Mouse (Mus musculus): ENCODE measurements at regions not wholly inside any gene's neighbourhood (a gene's known extent, or its start where the extent isn't known, plus 50 kb on each side); places are given as distances from the start of the nearest gene placed in this dataset.
"Not testable (repeated sequence)": the region's sequence is repeated elsewhere in the genome, so short reads cannot be mapped to it uniquely, and the experiment has no call there.

DNA sequence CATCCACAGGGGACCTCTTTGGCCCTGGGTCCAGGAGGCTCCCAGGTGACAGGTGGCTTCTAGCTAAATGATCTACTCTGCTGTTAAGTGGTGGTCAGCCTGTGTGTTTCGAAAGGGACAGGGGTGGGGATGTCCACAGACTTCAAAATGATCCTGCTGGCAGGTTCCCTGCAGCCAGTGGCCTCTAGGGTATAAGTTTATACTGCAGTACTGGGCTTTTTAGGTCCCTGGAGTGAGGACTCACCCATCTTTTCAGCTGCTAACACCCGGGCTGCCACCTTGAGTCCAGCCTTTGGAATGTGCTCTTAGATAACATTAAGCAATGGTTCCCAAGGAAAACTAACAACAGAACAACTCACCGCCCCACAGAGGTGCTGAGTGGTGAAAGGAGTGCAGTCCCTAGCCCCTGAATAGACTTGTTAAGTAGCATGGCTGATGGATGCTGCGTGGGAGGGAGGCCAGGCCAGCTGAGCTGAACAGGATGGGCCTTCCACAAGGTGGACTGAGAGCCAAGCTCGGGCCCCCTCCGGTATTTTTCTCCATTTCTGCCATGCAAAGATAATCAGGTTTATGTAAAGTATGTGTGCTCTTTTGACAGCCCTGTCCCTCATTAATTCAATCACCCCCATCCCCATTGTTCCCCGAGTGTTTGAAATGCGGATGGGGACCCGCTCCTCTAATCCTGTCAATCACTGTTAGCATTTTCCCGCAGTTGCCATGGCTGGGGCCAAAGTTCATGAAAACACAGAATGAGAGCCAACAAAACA, 226.0 kb upstream of the Irx4 start:
- Histone ChIP-seq H3K4me2 (replicated peaks) (no peak overlapping the region), H3K27ac (no peak overlapping the region), H3K4me3 (replicated peaks) (no peak overlapping the region), H3K9me3 (no peaks in the 10 kb centered on the region), H3K4me1 (replicated peaks) (no peaks in the 10 kb centered on the region), H3K36me3 (no peaks in the 10 kb centered on the region), H3K27me3 (replicated peaks) (no peaks in the 10 kb centered on the region), H3K9ac (no peak overlapping the region)
- ATAC-seq: no peak
- WGBS: 41% methylated on average over 10 of the region's 10 CpGs

DNA sequence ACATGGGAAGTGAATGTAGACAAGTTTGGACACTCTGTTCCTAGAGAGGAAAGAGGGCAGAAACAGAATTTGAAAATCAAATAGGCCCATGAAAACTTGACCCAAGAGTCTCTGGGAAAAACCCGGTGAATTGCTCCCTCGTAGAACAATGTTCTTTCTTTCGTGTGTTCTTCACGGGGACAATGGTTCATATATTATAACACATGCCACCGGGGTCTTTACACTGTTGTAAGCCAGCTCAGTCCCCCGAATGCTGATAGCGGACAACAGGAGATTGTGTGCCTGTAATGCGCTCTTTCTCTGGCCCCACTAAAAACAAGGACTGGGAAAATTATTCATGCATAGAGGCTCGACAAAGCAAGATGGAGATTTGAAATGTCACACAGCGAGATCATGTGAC, 225.4 kb upstream of the Irx4 start:
- ATAC-seq: no peak
- WGBS: 81% methylated on average over 10 of the region's 10 CpGs
- no peak overlapping the region for H3K4me2 ChIP-seq (replicated peaks)

DNA sequence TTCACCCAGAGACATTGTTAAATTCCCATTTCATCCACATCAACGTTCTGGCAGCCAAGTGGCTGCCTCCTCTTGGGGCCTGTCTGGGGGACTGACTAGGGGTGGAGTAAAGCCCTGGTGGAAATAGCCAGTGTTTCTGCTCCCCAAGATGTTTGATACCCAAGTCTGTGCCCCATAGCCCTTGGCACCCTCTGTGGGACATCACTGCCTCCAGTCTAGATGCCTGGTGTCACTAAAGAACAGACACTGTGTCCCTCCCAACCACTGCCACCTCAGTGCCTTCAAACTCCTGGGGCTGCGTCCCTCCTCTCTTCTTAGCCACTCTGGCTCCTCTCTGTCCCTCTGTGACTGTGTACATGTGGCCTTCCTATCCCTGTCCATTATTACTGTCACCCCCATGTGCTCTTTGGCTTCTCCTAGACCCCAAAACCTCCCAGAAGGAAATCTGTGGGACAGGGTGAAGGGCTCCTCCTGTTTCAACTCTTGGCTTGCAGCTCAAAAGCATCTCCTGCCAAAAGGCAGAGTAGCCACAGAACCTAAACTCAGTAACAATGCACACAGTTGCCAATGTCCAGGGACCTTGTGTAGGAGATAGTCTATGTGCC, 224.8 kb upstream of the Irx4 start:
- no peaks in the 10 kb centered on the region for H3K36me3 ChIP-seq
- H3K27ac ChIP-seq: no peak overlapping the region
- no peak overlapping the region for H3K9ac ChIP-seq
- H3K4me2 ChIP-seq (replicated peaks): no peak overlapping the region
- no peak overlapping the region for H3K4me3 ChIP-seq (replicated peaks)
- H3K9me3 ChIP-seq: no peaks in the 10 kb centered on the region
- ATAC-seq: no peak
- no peaks in the 10 kb centered on the region for H3K27me3 ChIP-seq (replicated peaks)
- H3K4me1 ChIP-seq (replicated peaks): no peaks in the 10 kb centered on the region
- WGBS: 61% methylated on average over 2 of the region's 2 CpGs

More for the DNA sequence above, 225.4 kb upstream of the Irx4 start:
- Histone ChIP-seq H3K4me3 (replicated peaks) (no peak overlapping the region), H3K9me3 (no peaks in the 10 kb centered on the region), H3K27ac (no peak overlapping the region), H3K9ac (no peak overlapping the region), H3K27me3 (replicated peaks) (no peaks in the 10 kb centered on the region), H3K36me3 (no peaks in the 10 kb centered on the region), H3K4me1 (replicated peaks) (no peaks in the 10 kb centered on the region)

DNA sequence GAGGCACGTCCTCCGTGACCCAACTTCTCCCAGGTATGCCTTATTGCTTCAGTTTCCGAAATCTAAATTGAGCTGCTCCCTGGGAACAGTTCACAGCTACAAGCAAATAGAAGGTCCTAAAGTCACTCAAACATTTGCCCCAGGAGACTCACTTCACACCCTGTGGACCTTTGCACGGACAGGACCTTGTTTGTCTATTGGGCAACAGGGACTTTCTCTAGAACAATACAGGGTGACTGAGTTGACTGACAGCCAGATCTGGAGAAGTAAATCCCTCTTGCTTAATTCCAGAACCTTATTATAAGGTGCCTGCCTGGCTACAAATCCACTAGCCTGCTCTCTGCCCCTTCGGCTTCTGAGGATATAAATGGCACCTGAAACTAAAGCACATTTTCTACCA, 220.5 kb upstream of the Irx4 start:
- Histone ChIP-seq H3K9ac (no peak overlapping the region), H3K27me3 (replicated peaks) (no peaks in the 10 kb centered on the region), H3K4me1 (replicated peaks) (no peaks in the 10 kb centered on the region), H3K27ac (no peak overlapping the region), H3K9me3 (no peaks in the 10 kb centered on the region), H3K36me3 (no peaks in the 10 kb centered on the region), H3K4me3 (replicated peaks) (no peak overlapping the region), H3K4me2 (replicated peaks) (no peak overlapping the region)
- WGBS: 88% methylated on average over 5 of the region's 5 CpGs
- no peak for ATAC-seq

DNA sequence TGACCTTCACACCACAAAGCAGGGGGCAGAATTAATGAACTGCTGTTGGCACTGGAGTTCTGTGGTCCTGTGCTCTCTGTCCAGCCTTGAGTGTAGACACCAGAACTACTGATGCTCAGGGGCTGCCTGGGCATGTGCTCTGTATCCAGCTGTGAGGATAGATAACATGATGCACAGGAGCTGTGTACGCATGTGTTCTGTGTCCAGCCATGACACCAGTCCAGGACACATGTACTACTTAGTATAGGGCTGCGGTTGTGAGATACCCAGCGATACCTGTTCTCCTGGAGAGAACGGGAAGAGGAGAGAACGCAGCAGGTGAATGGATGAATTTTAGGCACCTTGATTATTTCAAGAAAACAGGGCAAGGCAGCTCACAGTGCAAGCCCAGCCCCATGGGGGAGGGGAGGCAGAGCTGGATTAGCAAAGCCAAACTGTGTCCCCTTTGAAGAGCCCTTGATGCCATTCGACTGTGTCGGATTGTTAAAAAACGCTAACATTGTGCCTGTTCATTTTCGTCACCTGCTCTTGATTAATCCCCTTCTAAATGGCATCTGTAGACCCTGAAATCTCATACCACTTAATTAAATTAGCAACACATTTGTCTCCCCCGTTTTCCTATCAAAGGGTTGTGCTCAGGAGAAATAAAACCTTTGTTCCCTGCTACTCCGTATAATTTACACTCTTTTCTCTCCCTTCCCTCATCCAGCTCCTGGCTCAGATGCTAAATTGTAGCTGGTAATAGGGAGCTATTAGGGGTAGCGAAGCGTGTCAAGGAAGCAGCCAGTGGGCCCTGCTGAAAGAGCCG, 218.8 kb upstream of the Irx4 start:
- 49% methylated on average over 14 of the region's 14 CpGs for WGBS
- Histone ChIP-seq H3K4me3 (replicated peaks) (no peak overlapping the region), H3K27ac (no peak overlapping the region), H3K27me3 (replicated peaks) (no peaks in the 10 kb centered on the region), H3K4me1 (replicated peaks) (no peaks in the 10 kb centered on the region), H3K36me3 (no peaks in the 10 kb centered on the region), H3K4me2 (replicated peaks) (no peak overlapping the region), H3K9ac (no peak overlapping the region), H3K9me3 (no peaks in the 10 kb centered on the region)
- no peak for ATAC-seq

DNA sequence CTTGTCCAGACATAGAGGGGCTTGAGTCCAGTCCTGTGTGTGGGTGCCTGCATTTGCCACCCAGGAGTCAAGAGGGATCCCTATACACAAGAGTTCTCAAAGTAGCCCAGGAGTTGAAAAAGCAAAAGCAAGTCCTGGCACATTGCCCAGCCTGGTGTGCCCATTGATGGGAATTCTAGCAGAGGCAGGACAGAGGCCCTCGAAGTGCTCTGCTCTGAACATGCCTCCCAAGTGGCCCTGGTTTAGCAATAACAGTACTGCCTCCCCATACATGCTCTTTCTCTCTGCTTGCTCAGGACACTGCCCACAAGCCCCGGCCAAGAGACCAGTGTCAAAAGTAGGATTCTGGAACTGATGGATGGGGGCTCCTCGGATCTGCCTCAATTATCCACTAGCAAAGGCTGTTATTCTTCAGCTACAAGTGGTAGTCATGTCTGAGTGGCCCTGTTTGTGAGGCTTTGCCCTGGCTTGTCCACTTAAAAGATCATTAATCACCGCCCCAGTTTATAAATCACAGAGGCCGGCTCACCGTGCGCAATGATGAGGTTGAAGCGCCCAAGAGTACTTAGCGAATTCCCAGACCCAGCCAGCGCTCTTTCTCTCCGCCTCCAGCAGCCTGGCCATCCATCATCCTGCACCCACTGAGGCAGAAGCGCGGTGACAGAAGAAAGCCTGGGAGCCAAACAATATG, 190.3 kb upstream of the Irx4 start:
- Histone ChIP-seq H3K9ac (no peak overlapping the region), H3K4me2 (replicated peaks) (no peak overlapping the region), H3K9me3 (no peaks in the 10 kb centered on the region), H3K36me3 (no peaks in the 10 kb centered on the region), H3K27ac (no peak overlapping the region), H3K4me1 (replicated peaks) (0 out of 2 replicates have a peak, but pooled peaks cover 2% of the 10 kb centered on the region), H3K4me3 (replicated peaks) (no peak overlapping the region), H3K27me3 (replicated peaks) (peaks cover 5% of the 10 kb centered on the region; the same call in 1 of the 2 replicates)
- 23% methylated on average over 13 of the region's 13 CpGs for WGBS
- ATAC-seq: no peak

DNA sequence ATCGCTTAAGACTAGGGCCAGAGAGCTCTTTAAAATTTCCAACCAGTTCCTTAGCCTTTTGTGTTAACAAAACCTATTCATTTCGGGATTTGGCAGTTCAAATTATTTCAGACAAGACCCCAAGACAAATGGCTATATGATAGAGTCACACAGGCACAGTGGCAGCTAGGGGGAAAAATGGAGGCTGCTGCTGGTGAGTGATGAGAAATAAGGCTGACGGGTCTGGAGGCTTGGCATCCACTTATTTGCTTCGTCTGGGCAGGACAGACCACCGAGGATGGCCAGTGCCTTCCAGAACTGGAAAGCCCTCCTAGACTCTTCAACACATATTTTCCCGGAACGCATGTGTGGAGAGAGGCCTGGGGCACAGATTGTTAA, 189.8 kb upstream of the Irx4 start:
- Histone ChIP-seq H3K4me1 (replicated peaks) (0 out of 2 replicates have a peak, but pooled peaks cover 2% of the 10 kb centered on the region), H3K27ac (no peak overlapping the region), H3K27me3 (replicated peaks) (peaks cover 5% of the 10 kb centered on the region; the same call in 1 of the 2 replicates), H3K36me3 (no peaks in the 10 kb centered on the region), H3K9ac (no peak overlapping the region), H3K4me3 (replicated peaks) (no peak overlapping the region), H3K9me3 (no peaks in the 10 kb centered on the region), H3K4me2 (replicated peaks) (no peak overlapping the region)
- WGBS: 45% methylated on average over 7 of the region's 7 CpGs
- no peak for ATAC-seq

DNA sequence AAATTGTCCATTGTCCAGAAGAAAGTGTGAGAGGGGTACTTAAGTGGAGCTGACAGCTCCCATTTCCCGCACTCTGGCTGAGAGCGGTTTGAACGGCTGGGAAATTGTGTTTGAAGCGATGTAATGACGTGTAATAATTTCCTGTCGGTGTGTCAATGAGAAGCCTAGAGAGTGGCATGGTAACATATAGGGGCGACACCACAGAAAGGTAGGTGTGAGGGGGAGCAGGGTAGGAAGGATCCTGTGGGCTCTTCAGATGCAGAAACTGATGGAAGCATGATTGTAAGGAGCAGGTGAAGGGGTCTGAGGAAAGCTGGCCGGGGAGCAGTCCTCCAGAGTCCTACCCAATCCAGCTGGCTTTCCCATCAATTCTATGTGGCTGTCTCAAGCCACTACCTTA, 189.2 kb upstream of the Irx4 start:
- Histone ChIP-seq H3K9me3 (no peaks in the 10 kb centered on the region), H3K27me3 (replicated peaks) (peaks cover 5% of the 10 kb centered on the region; the same call in 1 of the 2 replicates), H3K36me3 (no peaks in the 10 kb centered on the region), H3K4me1 (replicated peaks) (0 out of 2 replicates have a peak, but pooled peaks cover 2% of the 10 kb centered on the region), H3K4me3 (replicated peaks) (no peak overlapping the region), H3K27ac (no peak overlapping the region), H3K4me2 (replicated peaks) (no peak overlapping the region), H3K9ac (no peak overlapping the region)
- ATAC-seq: no peak
- 56% methylated on average over 8 of the region's 8 CpGs for WGBS

DNA sequence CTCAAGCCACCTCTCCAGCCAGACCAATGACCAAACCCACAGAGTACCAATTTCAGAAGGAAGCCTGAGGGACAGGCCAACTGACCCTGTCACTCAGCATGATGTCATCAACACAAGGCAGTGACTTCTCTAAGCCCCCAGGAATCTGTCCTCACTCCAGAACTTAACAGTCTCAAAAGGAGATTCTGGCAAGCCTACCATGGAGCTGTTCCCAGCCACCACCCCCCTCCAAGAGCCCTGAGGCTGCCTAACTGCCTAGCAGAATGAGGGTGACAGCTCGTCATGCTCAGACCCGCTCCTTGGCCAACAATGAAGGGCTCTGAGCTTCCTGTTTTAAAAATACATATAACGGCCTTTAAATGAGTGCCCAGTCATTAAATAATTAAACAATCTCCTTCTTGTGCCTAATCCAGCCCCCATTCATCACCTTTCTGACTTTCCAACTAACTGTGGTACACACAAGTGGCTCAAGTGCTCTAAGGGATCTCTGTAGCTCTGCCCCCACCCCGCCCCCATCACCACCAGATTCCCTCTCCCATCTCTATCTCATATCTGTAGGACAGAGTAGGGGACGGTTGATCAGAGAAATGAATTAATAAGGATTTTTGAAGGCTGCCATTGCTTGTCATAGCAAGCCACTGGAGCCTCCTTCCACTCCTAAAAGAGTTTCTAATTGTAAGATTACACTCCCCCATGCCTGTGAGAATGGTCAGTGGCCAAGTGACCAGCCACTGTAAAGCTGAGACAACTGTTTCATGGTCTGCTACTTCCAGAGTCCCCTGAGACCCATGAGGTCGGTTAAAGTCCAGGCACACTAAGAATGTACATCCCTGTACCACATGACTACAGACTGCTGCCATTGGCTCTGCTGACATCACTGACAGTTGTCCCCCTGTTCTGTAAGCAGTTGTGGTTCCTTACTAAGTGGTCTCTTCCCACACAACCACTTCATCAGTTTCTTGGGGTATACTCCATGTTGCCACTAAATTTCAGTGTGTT, 188.1 kb upstream of the Irx4 start:
- no peak for ATAC-seq
- Histone ChIP-seq H3K4me3 (replicated peaks) (no peak overlapping the region), H3K4me1 (replicated peaks) (0 out of 2 replicates have a peak, but pooled peaks cover 2% of the 10 kb centered on the region), H3K27me3 (replicated peaks) (peaks cover 5% of the 10 kb centered on the region; the same call in 1 of the 2 replicates), H3K9me3 (no peaks in the 10 kb centered on the region), H3K9ac (no peak overlapping the region), H3K4me2 (replicated peaks) (no peak overlapping the region), H3K27ac (no peak overlapping the region), H3K36me3 (no peaks in the 10 kb centered on the region)
- 72% methylated on average over 6 of the region's 6 CpGs for WGBS

DNA sequence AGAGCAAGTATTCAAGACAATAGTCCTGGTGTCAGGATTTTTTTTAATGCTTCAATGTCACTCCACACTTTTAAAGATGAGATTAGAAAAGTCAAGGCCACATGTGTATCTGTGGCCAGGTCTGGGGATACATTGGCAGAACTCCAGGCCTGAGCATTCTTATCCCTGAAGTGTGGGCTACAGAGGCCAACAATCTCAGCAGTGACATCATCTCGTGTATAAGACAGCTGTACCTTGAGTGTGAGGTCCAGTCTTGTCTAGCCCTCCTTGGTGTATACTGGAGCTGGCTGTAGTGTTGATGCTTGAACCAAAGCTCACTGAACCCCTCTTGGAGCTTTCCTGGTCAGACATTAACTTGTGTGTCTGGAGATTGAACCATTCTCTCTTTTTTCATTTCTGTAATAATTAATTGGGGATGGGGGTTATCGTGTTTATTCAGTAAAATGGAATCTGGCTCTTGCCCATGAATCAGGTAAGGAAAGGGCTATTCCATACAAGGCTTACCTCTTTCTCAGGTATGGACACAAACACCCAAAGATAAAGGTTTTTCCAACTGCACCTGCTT, 182.3 kb upstream of the Irx4 start:
- Histone ChIP-seq H3K27me3 (replicated peaks) (no peaks in the 10 kb centered on the region), H3K9me3 (no peaks in the 10 kb centered on the region), H3K36me3 (no peaks in the 10 kb centered on the region), H3K4me3 (replicated peaks) (no peak overlapping the region), H3K27ac (no peak overlapping the region), H3K9ac (no peak overlapping the region), H3K4me1 (replicated peaks) (no peaks in the 10 kb centered on the region), H3K4me2 (replicated peaks) (no peak overlapping the region)
- whole genome bisulfite sequencing: 71% methylated on average over 2 of the region's 2 CpGs
- ATAC-seq: no peak

DNA sequence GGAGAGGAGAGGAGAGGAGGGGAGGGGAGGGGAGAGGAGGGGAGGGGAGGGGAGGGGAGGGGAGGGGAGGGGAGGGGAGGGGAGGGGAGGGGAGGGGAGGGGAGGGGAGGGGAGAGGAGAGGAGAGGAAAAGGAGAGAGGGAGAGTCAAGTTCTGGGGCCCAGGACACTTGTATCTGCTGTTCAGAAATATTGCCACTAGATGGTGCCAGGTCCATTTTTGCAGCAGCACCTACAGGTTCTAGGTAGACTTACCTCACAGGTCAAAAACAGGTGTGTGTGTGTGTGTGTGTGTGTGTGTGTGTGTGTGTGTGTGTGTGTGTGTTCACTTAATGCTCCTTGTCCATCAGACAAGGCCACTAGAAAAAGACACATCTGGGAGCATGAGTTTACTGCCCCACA, 172.5 kb upstream of the Irx4 start:
- H3K9me3 ChIP-seq; H3K27ac ChIP-seq; H3K4me3 ChIP-seq (replicated peaks); H3K27me3 ChIP-seq (replicated peaks); H3K36me3 ChIP-seq; H3K4me1 ChIP-seq (replicated peaks); H3K4me2 ChIP-seq (replicated peaks); ATAC-seq; H3K9ac ChIP-seq: not testable (repeated sequence)

All from intestine, embryonic 15.5 days (tissue).